Mouse (Mus musculus) CD8-positive naive resting alpha-beta T cell, adult 57 days (primary cell): ENCODE measurements around the gene Pygm. TPM values are rescaled to one million over a fixed set of nuclear protein-coding genes. Genes with fewer than 3 reads are reported as not detected.

Experiments
- total RNA-seq: library from RNA; stranded (reverse); gene quantifications from one replicate; pipeline ENCODE4 v1.2.4, GENCODE M21; 2023

Gene Pygm
- total RNA-seq: 20.2 TPM

GRCm38 (mm10) chr19:6384128-6384527 lies at the start of gene Pygm:
Gene Pygm (plus strand): TSS chr19:6384399.

DNA sequence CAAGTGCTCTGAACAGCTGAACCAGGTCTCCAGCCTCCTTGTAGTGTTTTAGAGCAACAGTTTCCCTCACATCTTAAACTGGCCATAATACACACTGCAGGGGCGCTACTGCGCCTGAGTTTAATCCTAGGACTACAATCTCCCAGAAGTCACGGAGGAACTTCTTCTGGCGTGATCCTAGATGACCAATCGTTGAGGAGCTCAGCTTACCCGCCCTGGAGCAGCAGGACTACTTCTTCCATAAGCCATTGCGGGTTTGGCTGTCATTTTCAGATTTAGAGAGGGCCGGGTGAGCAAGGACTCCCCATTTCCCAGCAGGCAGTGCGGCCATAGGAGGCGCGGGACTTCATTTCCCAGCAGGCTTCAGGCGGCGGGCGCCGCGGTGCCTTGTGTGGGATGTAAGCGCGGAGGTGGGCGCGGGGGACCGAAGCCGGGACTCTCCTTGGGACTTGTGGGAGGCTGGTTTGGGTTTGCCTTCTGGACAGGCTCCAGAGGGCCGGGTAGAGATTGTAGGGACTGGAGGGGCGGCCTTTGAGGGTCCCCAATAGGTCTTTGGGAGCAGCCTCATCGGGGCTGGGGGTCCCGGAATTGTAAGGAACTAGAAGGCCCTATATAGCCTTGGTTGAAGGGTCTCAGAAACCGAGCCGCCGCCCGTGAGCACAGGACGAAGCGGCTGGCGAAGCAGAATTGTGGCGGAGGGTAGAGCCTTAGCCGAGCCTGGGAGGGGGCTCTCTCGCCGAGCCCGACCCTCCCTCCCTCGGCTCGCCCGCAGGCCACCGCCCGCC lies 49.3 kb upstream of the Pygm start, which contains the start of gene Men1:
TSS of gene Men1 (plus strand) at position 307 of the 785 bp plus-strand sequence.

GRCm38 (mm10) chr19:6340524-6341452 lies 43.4 kb upstream of the Pygm start, which contains the start of gene Map4k2:
Gene Map4k2 (plus strand): TSS chr19:6341135.

GRCm38 (mm10) chr19:6363411-6364240 lies 20.6 kb upstream of the Pygm start, which contains the start of gene Sf1:
Gene Sf1 (plus strand): TSS chr19:6363690.

GRCm38 (mm10) chr19:6399285-6400095 lies 15.3 kb downstream of the Pygm start, which contains the start of gene Rasgrp2:
Gene Rasgrp2 (plus strand): TSS chr19:6399340.

GRCm38 (mm10) chr19:6418233-6418879 lies 34.2 kb downstream of the Pygm start, which contains the start of gene Nrxn2:
Gene Nrxn2 (plus strand): TSS chr19:6418731.

Other genes starting within 250 kb of the Pygm start
- not detected for gene Batf2, start 243.4 kb upstream of the Pygm start, total RNA-seq
- 26.0 TPM for gene Arl2, start 242.9 kb upstream of the Pygm start, total RNA-seq
- not detected for gene Majin, start 200.0 kb upstream of the Pygm start, total RNA-seq
- gene Gpha2, start 158.0 kb upstream of the Pygm start, total RNA-seq: not detected
- gene Ppp2r5b, start 148.5 kb upstream of the Pygm start, total RNA-seq: 21.7 TPM
- gene Atg2a, start 142.7 kb upstream of the Pygm start, total RNA-seq: 156 TPM
- gene Ehd1, start 107.7 kb upstream of the Pygm start, total RNA-seq: 86.5 TPM
- gene Cdc42bpg, start 77.9 kb upstream of the Pygm start, total RNA-seq: 9.1 TPM
- gene Men1, start 49.4 kb upstream of the Pygm start, total RNA-seq: 46.4 TPM
- gene Map4k2, start 43.3 kb upstream of the Pygm start, total RNA-seq: 585 TPM
- 936 TPM for gene Sf1, start 20.7 kb upstream of the Pygm start, total RNA-seq
- gene Rasgrp2, start 14.9 kb downstream of the Pygm start, total RNA-seq: 721 TPM
- 0.49 TPM for gene Nrxn2, start 34.3 kb downstream of the Pygm start, total RNA-seq
- not detected for gene Slc22a12, start 158.6 kb downstream of the Pygm start, total RNA-seq